Mouse (Mus musculus): ENCODE data around the gene Lin9. TPM values are rescaled to one million over a fixed set of nuclear protein-coding genes. Genes with fewer than 3 reads are reported as not detected.

Lin9 gene
- polyA plus RNA-seq, 1 experiment = 1.9 TPM

DNA sequence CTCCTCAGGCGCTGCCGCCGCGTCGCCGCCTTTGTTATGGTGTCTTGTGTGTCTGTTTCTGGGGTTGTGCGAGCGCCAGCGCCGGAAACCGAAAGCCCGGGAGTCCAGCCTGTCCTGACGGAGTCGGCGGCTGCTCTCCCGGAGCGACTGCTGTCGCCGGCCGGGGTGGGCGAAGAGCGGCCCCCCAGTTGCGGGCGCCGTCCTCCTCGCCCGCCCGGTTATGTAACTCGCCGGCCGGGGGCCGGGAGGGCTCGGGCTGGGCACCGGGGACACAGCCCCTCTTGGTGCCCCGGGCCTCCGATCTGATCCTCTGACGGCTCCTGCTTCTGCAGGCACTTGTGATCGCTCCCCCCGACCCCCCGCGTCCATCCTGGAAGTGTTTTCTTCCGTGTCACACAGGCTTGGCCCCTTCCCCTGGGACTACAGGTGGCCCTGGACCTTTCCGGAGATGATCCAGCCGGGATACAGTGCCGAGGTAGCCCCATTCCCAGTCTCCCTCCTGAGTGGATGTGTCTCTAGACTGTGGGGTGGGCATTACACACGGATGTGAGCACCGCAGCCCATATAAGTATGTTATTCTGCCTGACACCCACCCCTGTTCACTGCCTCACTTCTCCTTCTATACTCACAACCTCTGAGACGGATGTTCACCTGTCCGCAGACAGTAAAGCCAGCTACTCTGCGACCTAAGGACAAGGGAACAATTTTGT is 723 bp downstream of the Lin9 start:
- WGBS = 1% methylated on average over 50 of the region's 50 CpGs
- H3K4me3 ChIP-seq (ENCODE audit: low read depth, low read length) = peak overlapping the region; percentile 99
- TF ChIP-seq CTCF (IDR thresholded peaks at IDR 0.05; ENCODE audit: extremely low read depth, insufficient read length, insufficient replicate concordance, low read depth, low read length) = no peak
- 0 out of 2 replicates have a peak, but pooled peaks have one; percentile 4 for TF ChIP-seq POLR2A (IDR thresholded peaks at IDR 0.05; ENCODE audit: low read depth, low read length)
- no peaks in the 10 kb centered on the region for H3K4me1 ChIP-seq (ENCODE audit: control insufficient read depth, insufficient read depth, insufficient read length, low read length)
- no peaks in the 10 kb centered on the region for H3K27me3 ChIP-seq (ENCODE audit: control insufficient read depth, insufficient read depth, low read length)
- no peaks in the 10 kb centered on the region for H3K36me3 ChIP-seq (ENCODE audit: control insufficient read depth, insufficient read depth, low read length)
- peak overlapping the region; percentile 44 for H3K27ac ChIP-seq (ENCODE audit: insufficient read depth, low read depth, low read length)

DNA sequence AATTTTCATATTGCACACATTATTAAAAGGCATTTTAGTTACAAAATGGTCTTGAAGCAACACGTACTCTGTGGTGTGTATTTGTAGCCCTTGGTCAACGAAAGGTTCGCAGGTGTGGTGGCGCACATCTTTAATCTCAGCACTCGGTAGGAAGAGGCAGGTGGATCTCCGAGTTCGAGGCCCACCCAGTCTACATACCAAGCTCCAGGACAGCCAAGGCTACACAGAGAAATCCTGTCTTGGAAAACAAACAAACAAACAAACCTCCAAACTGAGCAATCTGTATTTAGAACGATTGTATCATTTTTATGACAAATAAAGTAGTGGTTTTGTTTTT is 1.2 kb downstream of the Lin9 start:
- Histone ChIP-seq H3K27ac (ENCODE audit: insufficient read depth, low read depth, low read length) (no peak overlapping the region), H3K27me3 (ENCODE audit: control insufficient read depth, insufficient read depth, low read length) (no peaks in the 10 kb centered on the region), H3K36me3 (ENCODE audit: control insufficient read depth, insufficient read depth, low read length) (no peaks in the 10 kb centered on the region), H3K4me1 (ENCODE audit: control insufficient read depth, insufficient read depth, insufficient read length, low read length) (no peaks in the 10 kb centered on the region), H3K4me3 (ENCODE audit: low read depth, low read length) (peak overlapping the region; percentile 99)
- WGBS = 30% methylated on average over 8 of the region's 8 CpGs
- TF ChIP-seq CTCF (IDR thresholded peaks at IDR 0.05; ENCODE audit: extremely low read depth, insufficient read length, insufficient replicate concordance, low read depth, low read length) = no peak
- TF ChIP-seq POLR2A (IDR thresholded peaks at IDR 0.05; ENCODE audit: low read depth, low read length) = no peak

DNA sequence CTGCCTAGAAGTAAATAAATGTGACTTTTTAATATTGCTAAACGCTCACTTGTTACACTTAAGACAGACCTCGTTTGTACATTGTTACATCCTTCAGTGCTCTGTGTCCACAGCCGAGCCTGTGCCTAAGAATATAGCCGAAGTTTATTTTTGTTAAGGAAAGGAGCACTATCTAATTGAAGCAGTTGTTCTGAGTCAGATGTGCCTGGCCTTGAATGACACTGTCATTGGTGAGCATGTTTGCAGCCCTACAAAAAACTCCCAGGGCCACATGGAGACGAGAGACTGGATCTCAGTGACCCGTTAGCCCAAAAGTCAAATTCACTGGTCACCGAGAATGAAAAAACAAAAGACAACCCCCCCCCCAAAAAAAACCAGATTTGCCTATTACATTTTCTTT is 50.3 kb downstream of the Lin9 start:
- WGBS = 90% methylated on average over 7 of the region's 7 CpGs
- no peak for TF ChIP-seq POLR2A (IDR thresholded peaks at IDR 0.05; ENCODE audit: low read depth, low read length)
- no peak for TF ChIP-seq CTCF (IDR thresholded peaks at IDR 0.05; ENCODE audit: extremely low read depth, insufficient read length, insufficient replicate concordance, low read depth, low read length)
- Histone ChIP-seq H3K27me3 (ENCODE audit: control insufficient read depth, insufficient read depth, low read length) (peaks cover 5% of the 10 kb centered on the region), H3K36me3 (ENCODE audit: control insufficient read depth, insufficient read depth, low read length) (peaks cover 14% of the 10 kb centered on the region), H3K4me3 (ENCODE audit: low read depth, low read length) (no peak overlapping the region), H3K27ac (ENCODE audit: insufficient read depth, low read depth, low read length) (no peak overlapping the region), H3K4me1 (ENCODE audit: control insufficient read depth, insufficient read depth, insufficient read length, low read length) (no peaks in the 10 kb centered on the region)

DNA sequence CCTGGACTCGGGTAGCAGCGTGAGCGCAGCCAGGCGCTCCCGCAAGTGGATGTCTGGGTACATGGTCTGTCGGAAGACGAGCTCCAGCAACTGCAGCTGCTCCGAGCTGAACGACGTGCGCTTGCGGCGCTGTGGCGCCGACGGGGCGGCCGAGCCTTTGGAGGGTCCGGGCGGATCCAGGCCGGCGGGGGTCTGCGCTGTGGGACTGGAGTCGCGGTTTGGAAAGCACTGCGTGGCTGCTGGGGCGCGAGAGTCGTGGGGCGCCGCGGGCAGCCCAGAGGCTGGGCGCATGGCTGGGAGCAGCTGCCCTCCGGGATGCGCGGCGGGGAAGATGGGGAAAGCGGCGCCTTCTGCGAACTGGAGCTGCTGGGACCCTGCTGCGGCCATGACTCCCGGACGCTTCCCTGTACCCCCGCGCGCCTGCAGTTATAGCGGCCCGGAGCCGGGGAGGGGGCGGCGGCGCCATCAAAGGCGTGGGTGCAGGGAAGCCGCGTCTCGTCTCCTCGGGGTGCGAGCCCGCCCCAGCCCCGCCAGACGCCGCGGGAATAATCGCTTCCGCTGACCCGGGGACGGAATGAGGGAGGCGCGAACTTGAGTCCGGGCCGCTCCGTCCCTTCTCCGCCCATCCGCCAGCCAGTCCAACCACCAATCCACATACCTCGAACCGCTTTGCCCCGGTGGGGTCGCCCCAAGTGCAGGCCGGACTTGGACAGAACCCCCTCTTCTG is 55.8 kb downstream of the Lin9 start, which contains the start of gene Mixl1:
Gene Mixl1 (minus strand): TSS at position 409 of the 727 bp plus-strand sequence.
- Histone ChIP-seq H3K27ac (ENCODE audit: insufficient read depth, low read depth, low read length) (no peak within 1 kb of the TSS), H3K4me3 (ENCODE audit: low read depth, low read length) (peak within 1 kb of the TSS; percentile 55), H3K4me1 (ENCODE audit: control insufficient read depth, insufficient read depth, insufficient read length, low read length) (peaks cover 9% of the 10 kb centered on the region), H3K36me3 (ENCODE audit: control insufficient read depth, insufficient read depth, low read length) (no peaks in the 10 kb centered on the region), H3K27me3 (ENCODE audit: control insufficient read depth, insufficient read depth, low read length) (peaks cover 15% of the 10 kb centered on the region)
- 3% methylated on average over 79 of the region's 79 CpGs for WGBS
- TF ChIP-seq CTCF (IDR thresholded peaks at IDR 0.05; ENCODE audit: extremely low read depth, insufficient read length, insufficient replicate concordance, low read depth, low read length) (no peak), POLR2A (IDR thresholded peaks at IDR 0.05; ENCODE audit: low read depth, low read length) (no peak)

DNA sequence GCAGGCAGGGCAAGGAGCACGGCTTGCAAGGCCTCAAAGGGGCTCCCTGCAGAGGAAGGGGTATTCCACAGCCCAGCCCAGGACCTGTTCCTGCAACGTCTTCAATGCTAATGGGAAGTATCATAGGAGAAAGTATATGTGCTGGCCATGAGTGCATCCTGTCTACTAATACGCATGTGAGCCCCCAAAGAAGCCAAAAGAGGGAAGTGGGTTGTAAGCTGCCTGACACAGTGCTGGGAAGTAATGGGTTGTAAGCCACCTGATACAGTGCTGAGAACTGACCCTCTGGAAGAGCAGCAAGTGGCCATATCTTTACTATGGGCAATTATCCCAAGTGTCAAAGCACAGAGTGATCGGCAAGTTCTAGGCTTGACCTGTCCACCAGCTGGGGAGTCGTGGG is 57.1 kb downstream of the Lin9 start:
- peaks cover 15% of the 10 kb centered on the region for H3K27me3 ChIP-seq (ENCODE audit: control insufficient read depth, insufficient read depth, low read length)
- TF ChIP-seq POLR2A (IDR thresholded peaks at IDR 0.05; ENCODE audit: low read depth, low read length) = no peak
- TF ChIP-seq CTCF (IDR thresholded peaks at IDR 0.05; ENCODE audit: extremely low read depth, insufficient read length, insufficient replicate concordance, low read depth, low read length) = no peak
- H3K4me1 ChIP-seq (ENCODE audit: control insufficient read depth, insufficient read depth, insufficient read length, low read length) = peaks cover 9% of the 10 kb centered on the region
- WGBS = 83% methylated on average over 5 of the region's 5 CpGs
- H3K4me3 ChIP-seq (ENCODE audit: low read depth, low read length) = no peak overlapping the region
- no peak overlapping the region for H3K27ac ChIP-seq (ENCODE audit: insufficient read depth, low read depth, low read length)
- no peaks in the 10 kb centered on the region for H3K36me3 ChIP-seq (ENCODE audit: control insufficient read depth, insufficient read depth, low read length)

DNA sequence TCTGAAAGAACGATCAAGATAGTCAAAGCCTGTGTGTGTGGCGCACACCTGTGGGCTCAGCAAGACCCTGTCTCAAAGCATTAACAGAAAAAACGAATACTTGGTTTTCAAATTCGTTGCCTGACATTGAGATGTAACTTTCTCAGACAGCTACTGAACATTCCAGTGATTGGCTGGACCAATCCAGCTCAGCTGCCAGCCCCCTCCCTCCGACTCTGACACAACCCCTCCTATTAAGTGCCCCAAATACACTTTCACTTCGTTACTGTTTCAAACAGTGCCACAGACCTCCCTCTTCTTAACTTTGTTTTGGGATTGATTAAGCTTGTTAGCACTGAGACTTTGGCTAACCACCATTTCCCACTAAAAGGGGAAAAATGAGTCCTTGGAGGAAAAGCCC is 62.5 kb downstream of the Lin9 start:
- Histone ChIP-seq H3K27ac (ENCODE audit: insufficient read depth, low read depth, low read length) (no peak overlapping the region), H3K27me3 (ENCODE audit: control insufficient read depth, insufficient read depth, low read length) (no peaks in the 10 kb centered on the region), H3K4me3 (ENCODE audit: low read depth, low read length) (no peak overlapping the region), H3K36me3 (ENCODE audit: control insufficient read depth, insufficient read depth, low read length) (no peaks in the 10 kb centered on the region), H3K4me1 (ENCODE audit: control insufficient read depth, insufficient read depth, insufficient read length, low read length) (peaks cover 6% of the 10 kb centered on the region; the same call in 1 of the 2 replicates)
- 54% methylated on average over 6 of the region's 6 CpGs for WGBS
- TF ChIP-seq CTCF (IDR thresholded peaks at IDR 0.05; ENCODE audit: extremely low read depth, insufficient read length, insufficient replicate concordance, low read depth, low read length) (no peak), POLR2A (IDR thresholded peaks at IDR 0.05; ENCODE audit: low read depth, low read length) (no peak)

DNA sequence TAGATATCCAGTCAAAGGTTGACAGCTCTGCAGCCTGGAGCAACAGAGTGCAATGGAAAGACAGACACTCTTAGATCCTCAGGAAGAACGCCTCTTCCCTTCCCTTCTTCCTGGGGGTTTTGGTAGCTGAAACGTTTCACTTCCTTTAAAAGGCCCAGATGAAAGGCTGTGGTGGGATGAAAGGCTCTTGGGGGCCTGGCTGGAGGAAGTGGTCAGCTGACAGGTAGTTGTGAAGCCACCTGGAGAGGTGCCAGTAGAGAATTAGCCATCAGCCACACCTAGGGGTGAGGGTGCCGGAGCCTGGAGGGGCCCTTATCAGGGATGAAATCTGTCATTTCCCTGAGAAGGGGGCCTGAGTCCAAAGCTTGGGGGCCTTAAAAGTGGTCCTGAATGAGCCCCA is 66.4 kb downstream of the Lin9 start:
- Histone ChIP-seq H3K27ac (ENCODE audit: insufficient read depth, low read depth, low read length) (no peak overlapping the region), H3K36me3 (ENCODE audit: control insufficient read depth, insufficient read depth, low read length) (no peaks in the 10 kb centered on the region), H3K4me3 (ENCODE audit: low read depth, low read length) (no peak overlapping the region), H3K27me3 (ENCODE audit: control insufficient read depth, insufficient read depth, low read length) (no peaks in the 10 kb centered on the region), H3K4me1 (ENCODE audit: control insufficient read depth, insufficient read depth, insufficient read length, low read length) (peaks cover 6% of the 10 kb centered on the region; the same call in 1 of the 2 replicates)
- 37% methylated on average over 3 of the region's 3 CpGs for WGBS
- TF ChIP-seq CTCF (IDR thresholded peaks at IDR 0.05; ENCODE audit: extremely low read depth, insufficient read length, insufficient replicate concordance, low read depth, low read length) (no peak), POLR2A (IDR thresholded peaks at IDR 0.05; ENCODE audit: low read depth, low read length) (no peak)

All from small intestine, adult 2 months (tissue).